Mouse (Mus musculus) testis, adult 2 months (tissue): Measurements from ENCODE around the gene Ccl24. TPM values are rescaled to one million over a fixed set of nuclear protein-coding genes. Genes with fewer than 3 reads are reported as not detected.

Experiments
- H3K27ac ChIP-seq: fragments of 200-500 bp; 2 replicates; pipeline ENCODE4 v1.5.1; 2012; ENCODE audit warnings: low read depth, low read length; ENCODE audit not compliant: control insufficient read depth, insufficient read depth
- H3K27me3 ChIP-seq: fragments of 200-500 bp; 2 replicates; pipeline ENCODE4 v1.6.1; 2012; ENCODE audit warnings: mild to moderate bottlenecking, low read length, moderate library complexity; ENCODE audit not compliant: control insufficient read depth, insufficient read depth
- H3K36me3 ChIP-seq: fragments of 200-500 bp; 2 replicates; pipeline ENCODE4 v1.6.1; 2012; ENCODE audit warnings: mild to moderate bottlenecking, low read length; ENCODE audit not compliant: control insufficient read depth, insufficient read depth
- H3K4me1 ChIP-seq: fragments of 200-500 bp; 2 replicates; pipeline ENCODE4 v1.6.1; 2012; ENCODE audit warnings: low read length; ENCODE audit not compliant: control insufficient read depth, insufficient read depth
- H3K4me3 ChIP-seq: fragments of 200-500 bp; 2 replicates; pipeline ENCODE4 v1.5.1; 2012; ENCODE audit warnings: low read depth, mild to moderate bottlenecking, low read length, moderate library complexity, mixed read lengths; ENCODE audit not compliant: control insufficient read depth
- CTCF ChIP-seq: fragments of 200-500 bp; IDR thresholded peaks from 2 replicates; pipeline ENCODE4 v1.5.1; 2012; ENCODE audit warnings: low read depth, mild to moderate bottlenecking, inconsistent platforms, low read length, moderate library complexity; ENCODE audit not compliant: control insufficient read depth, insufficient read depth, insufficient replicate concordance
- POLR2A ChIP-seq: fragments of 200-500 bp; IDR thresholded peaks from 2 replicates; pipeline ENCODE4 v1.6.1; 2012; ENCODE audit warnings: low read depth, mild to moderate bottlenecking, inconsistent platforms, low read length, moderate library complexity; ENCODE audit not compliant: control insufficient read depth
- polyA plus RNA-seq: library from polyadenylated mRNA; depleted of rRNA; stranded (reverse); fragments of >200 nt; gene quantifications from 2 replicates; pipeline ENCODE4 v1.2.3, GENCODE M21; 2012

Gene Ccl24
- polyA plus RNA-seq, 1 experiment: 0.15 TPM

DNA sequence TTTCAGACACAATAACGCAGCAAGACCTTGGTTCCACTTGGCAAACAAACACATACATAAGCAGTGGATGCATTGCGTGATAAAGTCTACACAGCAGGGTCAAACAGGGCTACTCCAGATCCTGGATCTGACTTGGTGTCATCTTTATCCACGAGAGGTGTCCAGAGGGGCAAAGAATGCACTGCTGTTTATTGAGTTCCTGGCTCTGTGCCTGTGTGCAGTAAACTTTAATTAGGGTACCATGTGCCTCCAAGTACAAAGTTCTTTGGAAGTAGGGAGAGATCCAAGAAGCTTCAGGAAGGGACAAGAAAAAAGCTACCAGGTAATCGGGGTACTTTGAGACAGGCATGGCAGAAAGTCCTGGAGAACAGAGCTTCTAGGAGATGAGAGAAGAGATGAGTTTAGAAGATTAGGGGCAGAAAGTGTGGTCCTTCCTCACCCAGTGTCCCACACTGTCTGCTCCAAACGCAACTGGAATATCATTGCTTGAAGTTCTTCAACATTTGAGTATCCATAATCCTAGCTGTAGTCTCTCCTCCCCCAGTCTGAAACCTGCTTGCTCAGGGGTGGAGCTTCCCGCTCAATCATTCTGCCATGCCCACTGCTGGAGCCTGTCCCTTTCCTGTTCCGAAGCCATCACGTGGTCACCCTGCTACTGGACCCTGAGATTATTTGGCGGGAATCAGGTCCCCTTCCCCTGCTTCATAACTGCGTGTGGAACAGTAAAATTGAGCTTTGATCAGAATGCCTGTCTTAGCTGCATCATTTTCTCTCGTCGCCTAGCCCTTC, 17.3 kb upstream of the Ccl24 start:
- no peaks in the 10 kb centered on the region for H3K36me3 ChIP-seq

DNA sequence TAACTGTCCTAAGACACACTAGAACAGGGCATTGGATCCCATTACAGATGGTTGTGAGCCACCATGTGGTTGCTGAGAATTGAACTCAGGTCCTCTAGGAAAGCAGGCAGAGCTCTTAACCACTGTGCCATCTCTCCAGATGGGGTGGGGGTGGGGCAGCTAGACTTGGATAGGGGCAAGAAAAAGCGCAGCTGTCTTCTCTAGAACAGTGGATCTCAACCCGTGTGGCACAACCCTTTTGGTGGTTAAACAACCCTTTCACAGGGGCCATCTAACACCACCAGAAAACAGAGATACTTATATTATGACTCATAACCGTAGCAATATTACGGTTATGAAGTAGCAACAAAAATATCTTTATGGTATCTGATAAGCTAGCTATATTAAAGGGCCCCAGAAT, 14.9 kb upstream of the Ccl24 start:
- TF ChIP-seq POLR2A (no peak), CTCF (no peak)
- Histone ChIP-seq H3K27me3 (no peaks in the 10 kb centered on the region), H3K4me1 (no peaks in the 10 kb centered on the region), H3K27ac (no peak overlapping the region), H3K4me3 (no peak overlapping the region), H3K36me3 (no peaks in the 10 kb centered on the region)

More for the DNA sequence above, 17.3 kb upstream of the Ccl24 start:
- Histone ChIP-seq H3K27ac (no peak overlapping the region), H3K4me1 (no peaks in the 10 kb centered on the region), H3K27me3 (no peaks in the 10 kb centered on the region), H3K4me3 (no peak overlapping the region)
- TF ChIP-seq POLR2A (no peak), CTCF (no peak)

DNA sequence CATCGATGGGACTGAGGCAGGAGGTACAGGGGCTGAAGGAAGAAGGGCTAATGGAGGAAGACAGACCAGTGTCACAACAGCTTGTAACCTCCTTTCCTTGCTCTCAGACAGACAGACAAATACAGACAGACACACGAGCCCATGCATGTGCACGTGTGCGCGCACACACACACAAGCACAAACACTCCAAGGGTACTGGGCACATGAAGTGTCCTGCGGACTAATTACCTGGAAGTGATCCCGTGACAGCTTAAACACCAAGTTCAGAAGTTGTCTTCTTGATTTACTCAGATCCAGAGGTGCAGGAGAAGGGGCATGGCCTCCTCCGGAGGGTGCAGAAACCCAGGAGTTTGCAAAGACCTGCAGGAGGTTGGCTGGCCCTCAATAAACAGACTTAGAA, 12.8 kb upstream of the Ccl24 start:
- Histone ChIP-seq H3K36me3 (no peaks in the 10 kb centered on the region), H3K4me3 (no peak overlapping the region), H3K27me3 (no peaks in the 10 kb centered on the region), H3K4me1 (no peaks in the 10 kb centered on the region), H3K27ac (no peak overlapping the region)
- no peak for TF ChIP-seq POLR2A
- no peak for TF ChIP-seq CTCF

DNA sequence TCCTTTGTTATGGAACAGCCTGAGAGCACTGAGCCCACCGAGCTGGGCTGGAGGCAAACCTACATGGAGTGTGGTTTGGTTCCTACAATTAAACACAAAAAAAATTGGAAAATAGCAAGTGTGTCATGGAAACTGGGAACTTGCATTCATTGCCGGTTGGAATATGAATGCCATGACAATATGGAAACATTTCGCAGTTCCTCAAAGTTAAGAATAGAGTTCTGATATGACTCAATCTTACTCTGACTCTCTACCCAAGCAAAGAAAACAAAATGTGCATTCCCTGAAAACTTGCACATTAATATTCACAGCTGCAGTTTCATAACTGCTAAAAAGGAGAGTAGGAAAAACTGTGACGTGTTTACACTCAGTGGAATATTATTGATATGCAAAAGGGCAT, 9.5 kb upstream of the Ccl24 start:
- no peaks in the 10 kb centered on the region for H3K27me3 ChIP-seq
- no peaks in the 10 kb centered on the region for H3K36me3 ChIP-seq
- H3K4me3 ChIP-seq: no peak overlapping the region
- no peak overlapping the region for H3K27ac ChIP-seq
- TF ChIP-seq POLR2A: no peak
- TF ChIP-seq CTCF: no peak
- peaks cover 14% of the 10 kb centered on the region for H3K4me1 ChIP-seq

DNA sequence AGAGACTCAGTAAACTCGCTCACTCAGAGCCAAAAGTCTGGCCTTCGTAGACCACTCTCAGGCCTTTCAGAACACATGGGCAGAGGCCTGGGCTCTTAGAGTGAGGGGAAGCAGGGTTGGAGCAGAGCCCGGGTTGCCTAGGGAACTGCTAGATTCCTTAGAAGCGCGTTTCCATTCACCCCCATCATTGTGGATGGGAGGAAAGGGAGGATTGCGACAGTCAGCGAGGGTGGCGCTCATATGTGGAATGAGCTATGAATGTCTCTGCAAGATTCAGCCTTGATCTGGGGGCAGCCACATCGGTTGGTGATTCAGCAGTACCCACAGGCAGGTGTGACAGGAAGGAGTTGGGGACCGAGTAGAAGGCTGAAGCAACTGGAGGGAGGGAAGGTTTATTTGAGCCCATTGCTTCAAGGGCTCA, 6.5 kb upstream of the Ccl24 start:
- no peak overlapping the region for H3K27ac ChIP-seq
- H3K36me3 ChIP-seq: no peaks in the 10 kb centered on the region
- H3K4me1 ChIP-seq: peaks cover 14% of the 10 kb centered on the region
- H3K4me3 ChIP-seq: no peak overlapping the region
- TF ChIP-seq POLR2A (no peak), CTCF (no peak)
- H3K27me3 ChIP-seq: no peaks in the 10 kb centered on the region

DNA sequence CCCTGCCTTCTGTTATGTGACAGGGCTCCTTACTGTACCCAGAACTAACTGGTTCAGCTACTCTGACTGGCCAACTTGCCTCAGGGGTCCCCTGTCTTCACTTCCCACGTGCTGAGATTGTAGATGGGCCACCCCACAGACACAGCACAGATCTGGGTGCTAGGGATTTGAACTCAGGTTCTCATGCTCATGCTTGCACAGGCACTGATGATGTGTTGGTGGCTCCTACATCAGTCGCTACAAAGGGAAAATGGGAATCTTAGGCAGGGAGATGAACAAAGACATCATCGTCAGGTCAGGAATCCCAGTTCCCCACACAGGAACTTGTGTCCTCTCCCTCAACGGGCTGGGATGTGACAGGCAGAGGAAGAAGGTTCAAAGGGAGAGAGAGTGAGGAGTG, 3.2 kb upstream of the Ccl24 start:
- H3K36me3 ChIP-seq: no peaks in the 10 kb centered on the region
- H3K4me3 ChIP-seq: no peak overlapping the region
- TF ChIP-seq CTCF (no peak), POLR2A (no peak)
- H3K27ac ChIP-seq: no peak overlapping the region
- no peaks in the 10 kb centered on the region for H3K27me3 ChIP-seq
- H3K4me1 ChIP-seq: peaks cover 14% of the 10 kb centered on the region

DNA sequence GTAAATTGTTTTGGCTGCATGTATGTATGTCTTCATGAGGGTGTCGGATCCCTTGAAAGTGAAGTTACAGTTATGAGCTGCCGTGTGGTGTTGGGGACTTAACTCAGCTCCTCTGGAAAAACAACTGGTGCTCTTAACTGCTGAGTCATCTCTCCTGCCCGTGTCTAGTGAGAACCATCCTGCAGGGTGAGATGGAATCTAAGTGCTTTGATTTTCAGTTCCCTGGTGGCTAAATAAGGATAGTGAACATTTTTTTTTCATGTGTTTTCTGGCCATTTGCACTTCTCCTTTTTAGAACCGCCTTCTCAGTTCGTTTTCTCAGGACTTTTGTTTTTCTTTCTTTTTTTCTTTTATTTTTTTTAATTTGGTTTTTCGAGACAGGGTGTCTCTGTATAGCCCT, 4.2 kb downstream of the Ccl24 start:
- Histone ChIP-seq H3K4me1 (no peaks in the 10 kb centered on the region), H3K36me3 (no peaks in the 10 kb centered on the region), H3K27me3 (no peaks in the 10 kb centered on the region), H3K27ac (no peak overlapping the region), H3K4me3 (no peak overlapping the region)
- TF ChIP-seq POLR2A: no peak

DNA sequence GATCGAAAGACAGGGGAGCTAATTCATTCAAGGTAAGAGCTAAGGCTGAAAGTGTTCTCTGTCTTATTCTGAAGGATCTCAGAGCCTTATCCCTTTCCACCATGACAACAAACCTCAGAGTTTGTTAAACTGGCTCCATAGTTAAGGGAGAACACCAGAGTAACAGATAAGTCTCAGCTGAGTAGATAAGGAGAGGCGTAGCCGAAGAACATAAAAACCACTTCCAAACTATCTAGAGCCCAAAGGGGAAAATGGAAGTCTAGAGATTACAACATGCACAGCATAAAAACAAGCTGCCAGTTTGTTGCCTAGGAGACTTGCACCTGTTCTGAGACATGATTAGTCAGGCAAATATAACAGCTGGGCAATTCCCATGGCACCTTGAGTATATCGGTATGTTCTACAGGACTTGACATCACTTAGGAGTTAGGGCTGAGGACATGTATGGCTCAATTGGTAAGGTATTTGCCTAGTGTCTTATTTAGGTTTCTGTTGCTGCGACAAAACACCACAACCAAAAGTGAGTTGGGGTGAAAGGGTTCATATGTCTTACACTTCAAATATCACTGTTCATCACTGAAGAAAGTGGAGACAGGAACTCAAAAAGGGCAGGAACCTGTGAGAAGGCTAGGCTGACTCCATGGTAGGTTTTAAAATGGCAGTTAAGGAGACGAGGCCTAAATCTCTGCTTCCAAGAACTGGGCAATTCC, 5.1 kb downstream of the Ccl24 start:
- Histone ChIP-seq H3K36me3 (no peaks in the 10 kb centered on the region), H3K4me1 (no peaks in the 10 kb centered on the region), H3K27ac (no peak overlapping the region), H3K27me3 (no peaks in the 10 kb centered on the region), H3K4me3 (no peak overlapping the region)
- no peak for TF ChIP-seq POLR2A
- no peak for TF ChIP-seq CTCF
